Mouse (Mus musculus): ENCODE data around the gene Rps28.

- TF ChIP-seq CTCF (IDR thresholded peaks at IDR 0.05; ENCODE audit: low read depth, low read length), result no peak
- no peak for TF ChIP-seq POLR2A (IDR thresholded peaks at IDR 0.05; ENCODE audit: extremely low read depth, insufficient read depth, low read length)
Observed at GRCm38 (mm10) chr17:33825462-33825861, 1.1 kb upstream of the Rps28 start.
